Mouse (Mus musculus): Measurements from ENCODE around the gene Slc22a7. TPM values are rescaled to one million over a fixed set of nuclear protein-coding genes. Genes with fewer than 3 reads are reported as not detected.

The Slc22a7 gene
- not detected for polyA plus RNA-seq (2017; shearing (Covaris generic))

DNA sequence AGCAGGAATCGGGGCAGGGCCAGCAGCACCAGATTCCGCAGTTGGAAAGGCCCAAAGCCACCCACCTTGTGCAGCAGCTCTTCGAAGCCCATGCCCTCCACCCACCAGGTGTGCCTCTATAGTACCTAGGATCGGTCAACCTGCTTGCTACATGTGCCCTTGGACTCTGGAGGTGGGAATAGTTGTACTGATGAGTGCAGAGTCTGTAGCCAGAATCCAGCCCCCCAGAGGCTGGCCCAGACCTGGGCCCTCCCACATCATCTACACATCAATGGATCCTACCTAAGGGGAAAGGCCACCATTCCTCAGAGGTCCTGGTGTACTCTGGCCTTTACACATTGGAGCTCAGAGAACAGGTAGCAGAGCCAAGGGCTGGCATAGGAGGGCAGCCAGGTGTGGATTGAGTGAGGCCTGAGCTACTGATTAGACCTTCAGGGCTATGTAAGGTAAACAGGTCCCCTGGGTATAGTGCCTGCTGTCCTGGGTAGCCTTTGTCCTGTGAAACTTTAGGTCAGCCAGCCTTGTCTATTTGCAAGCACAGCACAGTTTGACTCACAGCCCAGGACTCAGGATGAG, at the start of gene Slc22a7:
TSS of gene Slc22a7 (minus strand) at position 160 of the 576 bp plus-strand sequence.

DNA sequence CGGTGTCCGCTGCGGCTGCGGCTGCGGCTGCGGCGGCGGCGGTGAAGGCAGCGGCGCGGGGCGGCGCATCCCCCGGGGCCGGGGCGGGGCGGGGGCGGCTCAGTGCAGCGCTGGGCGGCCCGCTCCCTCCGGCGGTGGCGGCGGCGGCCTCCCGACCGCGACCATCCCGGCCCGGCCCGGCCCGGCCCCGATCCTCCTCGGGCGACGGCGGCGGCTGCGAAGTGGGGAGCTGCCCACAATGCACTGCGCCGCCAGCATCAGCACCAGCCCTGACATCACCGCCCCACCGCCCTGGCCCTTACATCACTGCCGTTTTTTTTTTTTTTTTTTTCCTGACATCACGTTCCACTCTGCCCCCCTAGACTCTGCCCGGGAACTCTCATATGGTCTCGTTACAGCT, 49.2 kb upstream of the Slc22a7 start, which contains the start of gene Ttbk1:
TSS of gene Ttbk1 (minus strand) at position 245 of the 400 bp plus-strand sequence.

DNA sequence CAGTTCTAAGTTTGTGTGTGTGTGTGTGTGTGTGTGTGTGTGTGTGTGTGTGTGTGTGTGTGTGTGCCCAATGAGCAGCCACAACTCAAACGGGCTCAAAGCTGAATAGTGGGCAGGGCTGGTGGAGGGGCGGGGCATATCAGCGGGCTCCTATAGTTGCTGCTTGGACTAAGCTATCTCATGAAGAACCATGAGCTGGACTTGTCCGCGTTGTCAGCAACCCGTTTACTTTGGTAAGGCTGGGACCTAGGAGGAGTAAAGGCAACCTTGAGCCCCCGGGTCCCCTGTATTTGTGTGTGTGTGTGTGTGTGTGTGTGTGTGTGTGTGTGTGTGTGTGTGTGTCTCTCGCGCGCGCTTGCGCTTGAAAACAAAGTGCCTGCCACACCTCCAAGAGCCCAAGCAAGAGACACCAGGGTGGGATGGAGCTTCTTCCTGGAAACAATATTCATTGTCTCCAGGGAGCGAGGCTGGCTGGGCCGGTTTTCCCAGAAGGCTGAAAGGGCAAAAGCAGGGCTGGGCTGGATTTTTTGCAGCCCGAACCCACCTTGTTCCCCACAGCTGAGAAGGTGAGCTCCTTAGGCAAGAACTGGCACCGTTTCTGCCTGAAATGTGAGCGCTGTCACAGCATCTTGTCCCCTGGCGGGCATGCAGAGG, 9.4 kb downstream of the Slc22a7 start, which contains the start of gene Crip3:
TSS of gene Crip3 (plus strand) at position 166 of the 654 bp plus-strand sequence.

GRCm38 (mm10) chr17:46383294-46384060, 54.8 kb downstream of the Slc22a7 start, which contains the start of gene Zfp318:
TSS of gene Zfp318 (plus strand) at chr17:46383731.

Other genes starting within 250 kb of the Slc22a7 start
- gene Polh, start 235.8 kb downstream of the Slc22a7 start, polyA plus RNA-seq (2017; shearing (Covaris generic)), result 1 to 10 TPM; 6.2 to 6.3 TPM
- 10 to 100 TPM; 33.3 to 33.6 TPM for gene Xpo5, start 235.7 kb downstream of the Slc22a7 start, polyA plus RNA-seq (2017; shearing (Covaris generic))
- 10 to 100 TPM; 39.4 to 64.3 TPM for gene Polr1c, start 190.4 kb downstream of the Slc22a7 start, polyA plus RNA-seq (2017; shearing (Covaris generic))
- gene Yipf3, start 190.4 kb downstream of the Slc22a7 start, polyA plus RNA-seq (2017; shearing (Covaris generic)), result 100 to 1,000 TPM; 171 to 238 TPM
- gene Lrrc73, start 184.9 kb downstream of the Slc22a7 start, polyA plus RNA-seq (2017; shearing (Covaris generic)), result under 1 TPM; 0.18 to 0.33 TPM
- gene Tjap1, start 155.4 kb downstream of the Slc22a7 start, polyA plus RNA-seq (2017; shearing (Covaris generic)), result 10 to 100 TPM; 23.2 to 28.3 TPM
- under 1 TPM in 1 of 2 experiments, not detected in 1; 0.14 TPM for gene Dlk2, start 141.0 kb downstream of the Slc22a7 start, polyA plus RNA-seq (2017; shearing (Covaris generic))
- gene Abcc10, start 110.1 kb downstream of the Slc22a7 start, polyA plus RNA-seq (2017; shearing (Covaris generic)), result 1 to 10 TPM; 4.2 to 6.3 TPM
- 1 to 10 TPM; 5.5 to 8.9 TPM for gene Zfp318, start 54.7 kb downstream of the Slc22a7 start, polyA plus RNA-seq (2017; shearing (Covaris generic))
- under 1 TPM in 1 of 2 experiments, not detected in 1; 0.18 TPM for gene Crip3, start 9.5 kb downstream of the Slc22a7 start, polyA plus RNA-seq (2017; shearing (Covaris generic))
- gene Ttbk1, start 49.2 kb upstream of the Slc22a7 start, polyA plus RNA-seq (2017; shearing (Covaris generic)), result under 1 TPM; 0.23 to 0.81 TPM
- gene Dnph1, start 58.3 kb upstream of the Slc22a7 start, polyA plus RNA-seq (2017; shearing (Covaris generic)), result 1 to 10 TPM; 2.9 to 5.3 TPM
- gene Cul9, start 107.9 kb upstream of the Slc22a7 start, polyA plus RNA-seq (2017; shearing (Covaris generic)), result 1 to 10 TPM; 1.3 to 5.6 TPM
- 10 to 100 TPM; 22.6 to 41.9 TPM for gene Srf, start 117.7 kb upstream of the Slc22a7 start, polyA plus RNA-seq (2017; shearing (Covaris generic))
- gene Ptk7, start 191.0 kb upstream of the Slc22a7 start, polyA plus RNA-seq (2017; shearing (Covaris generic)), result under 1 TPM in 1 of 2 experiments, not detected in 1; 0.22 TPM
- 10 to 100 TPM; 13.7 to 24.2 TPM for gene Klc4, start 207.6 kb upstream of the Slc22a7 start, polyA plus RNA-seq (2017; shearing (Covaris generic))
- 10 to 100 TPM; 27.8 to 61.8 TPM for gene Mrpl2, start 207.8 kb upstream of the Slc22a7 start, polyA plus RNA-seq (2017; shearing (Covaris generic))
- 1 to 10 TPM; 5.3 to 7.8 TPM for gene Cul7, start 211.9 kb upstream of the Slc22a7 start, polyA plus RNA-seq (2017; shearing (Covaris generic))
- 10 to 100 TPM; 55.5 to 71.6 TPM for gene Rrp36, start 235.9 kb upstream of the Slc22a7 start, polyA plus RNA-seq (2017; shearing (Covaris generic))
- 100 to 1,000 TPM; 158 to 160 TPM for gene Mea1, start 240.3 kb upstream of the Slc22a7 start, polyA plus RNA-seq (2017; shearing (Covaris generic))
- 10 to 100 TPM; 63.8 to 76.3 TPM for gene Klhdc3, start 242.5 kb upstream of the Slc22a7 start, polyA plus RNA-seq (2017; shearing (Covaris generic))

Data from activated CD4-positive, CD25-positive, alpha-beta regulatory T cell (primary cell).